Mouse (Mus musculus) liver, adult (tissue): ENCODE measurements around the gene Ceacam2.
A peak's percentile ranks its signal among the peaks of the same experiment; 100 is the strongest.

Source experiments
- GATA4 ChIP-seq: IDR thresholded peaks from 2 replicates; pipeline ENCODE4 v1.6.1; 2014; ENCODE audit warnings: mild to moderate bottlenecking, low read length; ENCODE audit not compliant: insufficient replicate concordance

Gene Ceacam2

GRCm38 (mm10) chr7:25477091-25477751 lies 62.4 kb downstream of the Ceacam2 start, which contains the start of gene Ceacam1:
Ceacam1 (minus strand) TSS chr7:25477603.
- peak; percentile 44; the same call in 1 of the 2 replicates for TF ChIP-seq GATA4
